Mouse (Mus musculus): ENCODE data around the gene Krt1. TPM values are rescaled to one million over a fixed set of nuclear protein-coding genes. Genes with fewer than 3 reads are reported as not detected.

Gene Krt1
- 0.02 TPM in 1 of 2 replicates, not detected in the other for polyA plus RNA-seq (2012; rRNA removed)

DNA sequence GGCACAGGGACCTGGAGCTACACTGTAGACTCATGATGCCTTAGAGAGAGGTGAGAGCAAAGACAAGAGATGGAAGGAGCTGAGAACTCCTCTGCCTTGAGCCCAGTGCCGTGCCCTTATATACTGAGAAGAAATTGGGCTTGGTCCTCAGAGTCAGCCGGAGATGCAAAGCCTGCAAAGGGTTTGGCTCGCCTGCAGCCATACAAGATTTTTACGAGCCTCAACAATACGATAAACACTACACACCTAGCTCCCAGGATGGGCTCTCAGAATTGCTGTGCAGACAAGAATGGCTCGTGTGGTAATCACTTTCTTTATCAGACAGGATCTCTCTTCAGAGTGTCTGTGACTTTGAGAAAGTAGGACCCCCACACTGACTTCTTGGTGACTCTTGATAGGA lies at the start of gene Krt1:
Gene Krt1, minus strand, starts transcription at position 101 of the 400 bp plus-strand sequence.

DNA sequence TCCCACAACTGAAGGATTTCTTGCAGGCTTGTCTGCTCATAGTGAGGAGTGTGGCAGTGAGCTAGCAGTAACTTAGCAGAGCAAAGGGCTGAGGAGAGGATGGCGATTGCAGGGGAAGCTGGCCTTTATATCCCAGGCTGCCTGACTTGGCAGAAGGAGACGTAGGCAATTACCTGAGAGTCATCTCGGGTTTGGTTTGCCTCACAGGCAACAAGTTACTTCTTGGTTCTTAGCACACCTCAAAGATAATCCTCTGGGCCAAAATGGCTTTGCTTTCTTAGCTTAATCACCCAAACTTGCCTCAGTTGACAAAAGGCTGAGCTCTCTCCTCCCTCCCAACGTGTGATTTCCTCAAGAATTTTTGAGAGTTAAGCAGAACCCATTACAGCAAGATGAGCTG lies 42.2 kb upstream of the Krt1 start, which contains the start of gene Krt76:
Gene Krt76, minus strand, starts transcription at position 101 of the 400 bp plus-strand sequence.

DNA sequence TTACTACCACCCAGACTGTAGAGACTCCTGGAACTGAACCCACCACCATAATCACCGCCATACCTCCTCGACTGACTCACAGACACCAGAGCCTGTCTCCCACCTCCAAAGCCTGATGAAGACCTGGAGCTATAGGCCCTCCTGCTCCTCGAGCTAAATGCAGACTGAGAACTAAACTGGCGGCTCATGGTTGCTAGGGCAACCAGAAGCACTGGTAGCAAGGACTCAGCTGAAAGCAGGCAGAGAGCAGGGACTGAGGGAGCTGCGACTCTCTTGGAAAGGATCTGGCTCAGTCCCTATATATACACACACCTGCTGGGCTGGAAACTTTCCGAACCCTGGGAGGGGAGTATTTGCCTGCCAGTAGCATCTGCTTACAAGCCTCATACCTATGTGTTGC lies 18.8 kb upstream of the Krt1 start, which contains the start of gene Krt77:
Gene Krt77, minus strand, starts transcription at position 275 of the 400 bp plus-strand sequence.

GRCm38 (mm10) chr15:101817875-101818274 lies 32.7 kb downstream of the Krt1 start, which contains the start of gene Krt2:
TSS of gene Krt2 (minus strand) at chr15:101818169.

GRCm38 (mm10) chr15:101802296-101802835 lies 48.2 kb downstream of the Krt1 start, which contains the start of gene Krt73:
TSS of gene Krt73 (minus strand) at chr15:101802346.

Other genes with a start within 250 kb of the Krt1 start
- gene Gm5414, start 222.6 kb downstream of the Krt1 start, polyA plus RNA-seq (2012; rRNA removed), result not detected in 2 replicates
- gene Gm5478, start 203.4 kb downstream of the Krt1 start, polyA plus RNA-seq (2012; rRNA removed), result not detected in 2 replicates
- gene Krt6b, start 170.5 kb downstream of the Krt1 start, polyA plus RNA-seq (2012; rRNA removed), result not detected in 2 replicates
- gene Krt6a, start 156.5 kb downstream of the Krt1 start, polyA plus RNA-seq (2012; rRNA removed), result not detected in 2 replicates
- gene Krt5, start 137.9 kb downstream of the Krt1 start, polyA plus RNA-seq (2012; rRNA removed), result not detected in 2 replicates
- gene Krt71, start 107.7 kb downstream of the Krt1 start, polyA plus RNA-seq (2012; rRNA removed), result not detected in 2 replicates
- not detected in 2 replicates for gene Krt72, start 64.3 kb downstream of the Krt1 start, polyA plus RNA-seq (2012; rRNA removed)
- gene Krt73, start 48.4 kb downstream of the Krt1 start, polyA plus RNA-seq (2012; rRNA removed), result not detected in 2 replicates
- not detected in 2 replicates for gene Krt2, start 32.6 kb downstream of the Krt1 start, polyA plus RNA-seq (2012; rRNA removed)
- not detected in 2 replicates for gene Krt77, start 18.9 kb upstream of the Krt1 start, polyA plus RNA-seq (2012; rRNA removed)
- not detected in 2 replicates for gene Krt76, start 42.1 kb upstream of the Krt1 start, polyA plus RNA-seq (2012; rRNA removed)
- 0.10 and 0.16 TPM in 2 replicates for gene Krt4, start 73.9 kb upstream of the Krt1 start, polyA plus RNA-seq (2012; rRNA removed)
- gene Krt79, start 89.5 kb upstream of the Krt1 start, polyA plus RNA-seq (2012; rRNA removed), result 0.04 TPM in 1 of 2 replicates, not detected in the other
- 0.01 TPM in 1 of 2 replicates, not detected in the other for gene Krt78, start 103.5 kb upstream of the Krt1 start, polyA plus RNA-seq (2012; rRNA removed)
- gene Krt8, start 153.7 kb upstream of the Krt1 start, polyA plus RNA-seq (2012; rRNA removed), result 70.7 and 89.5 TPM in 2 replicates
- gene Krt18, start 177.4 kb upstream of the Krt1 start, polyA plus RNA-seq (2012; rRNA removed), result 69.9 and 86.6 TPM in 2 replicates
- 57.2 and 64.5 TPM in 2 replicates for gene Eif4b, start 223.0 kb upstream of the Krt1 start, polyA plus RNA-seq (2012; rRNA removed)
- 9.6 and 10.3 TPM in 2 replicates for gene Tns2, start 249.6 kb upstream of the Krt1 start, polyA plus RNA-seq (2012; rRNA removed)

Measured in liver, embryonic 18 days (tissue).